Mouse (Mus musculus) lung, postnatal 36 days (tissue): ENCODE measurements around the gene Gm16381.
"Not testable (repeated sequence)": the region's sequence is repeated elsewhere in the genome, so short reads cannot be mapped to it uniquely, and the experiment has no call there.

ENCODE experiments used
- DNase-seq: peaks from one replicate; pipeline ENCODE4 v3.0.0; 2022; ENCODE audit warnings: mixed read lengths

The Gm16381 gene

GRCm38 (mm10) chr12:87644520-87644919, at the start of gene Gm16381:
Gm16381 (minus strand) TSS chr12:87644620.
- DNase-seq: not testable (repeated sequence)

- not testable (repeated sequence) for DNase-seq
Measured at GRCm38 (mm10) chr12:87652916-87653703, 8.7 kb upstream of the Gm16381 start.

GRCm38 (mm10) chr12:87618569-87618968, 25.9 kb downstream of the Gm16381 start, which contains the start of gene Gm4027:
Gm4027 (plus strand) TSS chr12:87618869.
- not testable (repeated sequence) for DNase-seq

GRCm38 (mm10) chr12:87602388-87602787, 42.0 kb downstream of the Gm16381 start, which contains the start of gene Oog1:
Oog1 (plus strand) TSS chr12:87602688.
- DNase-seq: not testable (repeated sequence)

- DNase-seq: not testable (repeated sequence)
Measured at GRCm38 (mm10) chr12:87601388-87601787, 43.0 kb downstream of the Gm16381 start.
